Mouse (Mus musculus) thymus, adult 2 months (tissue): Measurements from ENCODE around the gene Gcnt3.

Experiments
- CTCF ChIP-seq: fragments of 200-500 bp; IDR thresholded peaks from 2 replicates; pipeline ENCODE4 v1.5.1; 2012; ENCODE audit warnings: mild to moderate bottlenecking, control low read depth, low read length, moderate library complexity, borderline replicate concordance; ENCODE audit not compliant: control insufficient read depth, poor library complexity, insufficient read depth; ENCODE audit errors: extremely low read depth
- POLR2A ChIP-seq: fragments of 200-500 bp; IDR thresholded peaks from 2 replicates; pipeline ENCODE4 v1.6.1; 2012; ENCODE audit warnings: mild to moderate bottlenecking, low read length, control low read depth, moderate library complexity; ENCODE audit not compliant: control insufficient read depth, poor library complexity, insufficient read depth; ENCODE audit errors: extremely low read depth

DNA sequence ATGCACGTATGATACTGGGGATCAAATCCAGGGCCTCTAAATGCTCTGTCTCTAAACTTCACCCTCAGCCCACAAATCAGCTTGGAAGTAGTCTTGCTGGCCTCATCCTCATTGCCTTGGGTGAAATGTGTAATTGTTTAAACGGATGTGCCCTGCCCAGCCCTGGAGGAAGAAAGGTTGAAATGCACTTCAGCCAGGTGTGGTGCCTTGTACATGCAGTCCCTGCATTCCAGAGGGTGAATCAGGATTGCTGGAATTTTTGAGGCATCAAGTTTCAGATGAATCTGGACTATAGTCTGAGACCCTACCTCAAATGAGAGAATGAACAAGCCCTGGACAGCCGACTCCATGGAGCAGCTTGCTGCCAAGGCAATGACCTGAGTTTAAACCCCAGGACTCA lies 10.0 kb upstream of the Gcnt3 start:
- TF ChIP-seq CTCF (no peak), POLR2A (no peak)
